In genomic region chr2:157074186-157074724, GRCm38 (mm10) we compare ENCODE assay signal across 8 mouse cellular contexts. TPM values are rescaled to one million over a fixed set of nuclear protein-coding genes. Genes with fewer than 3 reads are reported as not detected.
DNase-seq lines count a peak whose midpoint lies in the region; ATAC-seq lines count a peak whose summit lies in the region.

No protein-coding gene starts in this region.

- WGBS in intestine, embryonic 15.5 days: 79% methylated on average over 9 of the region's 9 CpGs

- no peaks in the 10 kb centered on the region for H3K36me3 ChIP-seq in intestine, embryonic 15.5 days

- no peaks in the 10 kb centered on the region for H3K27me3 ChIP-seq in intestine, embryonic 15.5 days (replicated peaks)

- 0 out of 2 replicates have a peak overlapping the region, but pooled peaks have one; percentile 58 for H3K27ac ChIP-seq in intestine, embryonic 15.5 days

- no peak for ATAC-seq in intestine, embryonic 15.5 days
- no peak for ATAC-seq in granulocyte monocyte progenitor cell, adult 5-6 weeks (replicated peaks; ENCODE audit: poor library complexity, severe bottlenecking)

- intact Hi-C loops in gastrocnemius, postnatal 36 days (cut with DNase I): no loop called here
- intact Hi-C loops in left cerebral cortex, postnatal 36 days (cut with DNase I): no loop called here

- no peaks in the 10 kb centered on the region for H3K9me3 ChIP-seq in intestine, embryonic 15.5 days

- H3K4me1 ChIP-seq in intestine, embryonic 15.5 days (replicated peaks): peaks cover 79% of the 10 kb centered on the region

- no peak overlapping the region for H3K4me3 ChIP-seq in intestine, embryonic 15.5 days (replicated peaks)

- H3K4me2 ChIP-seq in intestine, embryonic 15.5 days (replicated peaks): peak overlapping the region; percentile 85; the same call in 1 of the 2 replicates

- peak; percentile 64 for DNase-seq in gastrocnemius, postnatal 10 days
- DNase-seq in gastrocnemius, postnatal 36 days: no peak
- DNase-seq in 3T3-L1 (ENCODE audit: low read depth, low spot score): peak; percentile 82
- peak; percentile 95 for DNase-seq in cerebellum, adult 9-11 months
- no peak for DNase-seq in spleen, postnatal 4 days (ENCODE audit: low spot score in 2 of 2)
- no peak for DNase-seq in left cerebral cortex, postnatal 36 days (ENCODE audit: low spot score in 2 of 2)

- no peak overlapping the region for H3K9ac ChIP-seq in intestine, embryonic 15.5 days

RNA-seq across cellular contexts. Expression of gene Soga1, which starts 4.8 kb away (rescaled TPM):
- total RNA-seq in gastrocnemius, postnatal 10 days (2021): 10 to 100 TPM; 15.4 to 20.3 TPM
- 1 to 10 TPM; 3.9 to 4.1 TPM for total RNA-seq in gastrocnemius, postnatal 36 days (2021)
- polyA plus RNA-seq in intestine, embryonic 15.5 days (2015; fragmentation: Nextera tagmentation; extraction: Ambion mirVana): 2.0 and 2.3 TPM in 2 replicates
- total RNA-seq in granulocyte monocyte progenitor cell, adult 5-6 weeks (2014; fragmentation: Nextera tagmentation): 4.4 and 5.7 TPM in 2 replicates
- 2.5 TPM in 2 replicates for total RNA-seq in granulocyte monocyte progenitor cell, adult 5-6 weeks (2017)
- total RNA-seq in left cerebral cortex, postnatal 36 days (2021): 10 to 100 TPM; 20.0 to 26.0 TPM

RNA-seq across cellular contexts. Expression of gene Tldc2, which starts 12.6 kb away (rescaled TPM):
- not detected for total RNA-seq in gastrocnemius, postnatal 10 days (2021)
- not detected for total RNA-seq in gastrocnemius, postnatal 36 days (2021)
- not detected in 2 replicates for polyA plus RNA-seq in intestine, embryonic 15.5 days (2015; fragmentation: Nextera tagmentation; extraction: Ambion mirVana)
- total RNA-seq in granulocyte monocyte progenitor cell, adult 5-6 weeks (2014; fragmentation: Nextera tagmentation): not detected in 2 replicates
- total RNA-seq in granulocyte monocyte progenitor cell, adult 5-6 weeks (2017): not detected in 2 replicates
- total RNA-seq in left cerebral cortex, postnatal 36 days (2021): not detected

Comparison
In these comparisons a context has a peak if more than half of its experiments do, and no peak if none do; other contexts are left out.
1. DNase-seq: peak in gastrocnemius, postnatal 10 days (single experiment), 3T3-L1 (single experiment) and cerebellum, adult 9-11 months (single experiment); none in gastrocnemius, postnatal 36 days (0 of 2), spleen, postnatal 4 days (0 of 2) and left cerebral cortex, postnatal 36 days (0 of 2).